Mouse (Mus musculus): Measurements from ENCODE around the gene Atp5d.

GRCm38 (mm10) chr10:80177441-80178279 lies 39.2 kb downstream of the Atp5d start:
- no peak for TF ChIP-seq POLR2A (IDR thresholded peaks at IDR 0.05; ENCODE audit: insufficient read length, low read depth)
- TF ChIP-seq E2F4 (IDR thresholded peaks at IDR 0.05; ENCODE audit: insufficient read depth) = no peak
- TF ChIP-seq MYOG (IDR thresholded peaks at IDR 0.05; ENCODE audit: control insufficient read depth in 1 of 3, insufficient read depth in 1 of 3, insufficient read length in 2 of 3, low read depth in 2 of 3) = no peak
- TF ChIP-seq USF1 (IDR thresholded peaks at IDR 0.05; ENCODE audit: low read depth) = no peak
- no peak for TF ChIP-seq MAX (IDR thresholded peaks at IDR 0.05; ENCODE audit: low read depth)
- peak in 1 of 3 experiments; percentile 29 for TF ChIP-seq MYOD1 (IDR thresholded peaks at IDR 0.05; ENCODE audit: control insufficient read depth in 1 of 3, insufficient read length in 2 of 3, low read depth in 2 of 3)
- TF ChIP-seq TCF12 (IDR thresholded peaks at IDR 0.05; ENCODE audit: insufficient read depth, poor library complexity, severe bottlenecking) = no peak
- no peak for TF ChIP-seq SRF (IDR thresholded peaks at IDR 0.05; ENCODE audit: control insufficient read depth, insufficient read length, low read depth)
- no peak for TF ChIP-seq POLR2AphosphoS2 (IDR thresholded peaks at IDR 0.05; ENCODE audit: insufficient read length, low read depth)
- TF ChIP-seq CEBPB (IDR thresholded peaks at IDR 0.05; ENCODE audit: insufficient read depth, poor library complexity, severe bottlenecking) = no peak

Measured in myocyte (in vitro differentiated cells).